Mouse (Mus musculus) CH12.LX (cell line): ENCODE results near the gene Iqsec3.

Experiments used
- CTCF ChIP-seq, 2 experiments: IDR thresholded peaks in 1 of 2; conservative IDR thresholded peaks in 1 of 2; 2 replicates each; pipeline ENCODE4 v1.5.1; 2011 to 2012; ENCODE audit warnings: low read depth in 2 of 2, low read length in 2 of 2, improper control_type of control experiment in 1 of 2, inconsistent platforms in 1 of 2, mild to moderate bottlenecking in 1 of 2, moderate library complexity in 1 of 2
- MAZ ChIP-seq: IDR thresholded peaks from 2 replicates; pipeline ENCODE4 v1.6.1; 2012; ENCODE audit warnings: low read depth, mild to moderate bottlenecking, inconsistent platforms, low read length, improper control_type of control experiment, moderate library complexity
- PAX5 ChIP-seq: IDR thresholded peaks from 2 replicates; pipeline ENCODE4 v1.6.1; 2012; ENCODE audit warnings: low read length, inconsistent platforms, mixed read lengths
- POLR2A ChIP-seq: IDR thresholded peaks from 2 replicates; pipeline ENCODE4 v1.6.1; 2011; ENCODE audit warnings: low read depth, mild to moderate bottlenecking, improper control_type of control experiment, low read length
- TCF12 ChIP-seq: IDR thresholded peaks from 2 replicates; pipeline ENCODE4 v1.6.1; 2014; ENCODE audit warnings: low read depth, mild to moderate bottlenecking, inconsistent platforms, low read length, improper control_type of control experiment

GRCm38 (mm10) chr6:121498819-121499535 lies 25.5 kb upstream of the Iqsec3 start:
- TF ChIP-seq CTCF (conservative IDR thresholded peaks at IDR 0.05 in 1 of 2, IDR thresholded peaks at IDR 0.05 in 1 of 2; ENCODE audit: low read depth in 2 of 2, low read length in 2 of 2) = no peak
- TF ChIP-seq TCF12 = no peak
- no peak for TF ChIP-seq MAZ
- TF ChIP-seq PAX5 = no peak
- TF ChIP-seq POLR2A = no peak
